Mouse (Mus musculus) olfactory bulb, adult 2 months (tissue): ENCODE measurements around the gene Klhl3. TPM values are rescaled to one million over a fixed set of nuclear protein-coding genes. Genes with fewer than 3 reads are reported as not detected.

Source experiments
- H3K27ac ChIP-seq: fragments of 200-500 bp; 2 replicates; pipeline ENCODE4 v1.5.1; 2012; ENCODE audit warnings: low read depth, low read length; ENCODE audit not compliant: insufficient read depth
- H3K4me1 ChIP-seq: fragments of 200-500 bp; 2 replicates; pipeline ENCODE4 v1.6.1; 2012; ENCODE audit warnings: low read length; ENCODE audit not compliant: control insufficient read depth, insufficient read depth
- H3K4me3 ChIP-seq: fragments of 200-500 bp; 2 replicates; pipeline ENCODE4 v1.5.1; 2012; ENCODE audit warnings: mild to moderate bottlenecking, low read depth, low read length, moderate library complexity; ENCODE audit not compliant: insufficient read depth
- CTCF ChIP-seq: fragments of 200-500 bp; IDR thresholded peaks from 2 replicates; pipeline ENCODE4 v1.5.1; 2012; ENCODE audit warnings: low read depth, mild to moderate bottlenecking, low read length, moderate library complexity; ENCODE audit not compliant: insufficient read depth
- POLR2A ChIP-seq: fragments of 200-500 bp; IDR thresholded peaks from 2 replicates; pipeline ENCODE4 v1.6.1; 2012; ENCODE audit warnings: mild to moderate bottlenecking, low read depth, low read length, moderate library complexity; ENCODE audit not compliant: insufficient read depth
- WGBS: fragments of 180-500 bp; shearing (Covaris S2); methylation state at CpG from one replicate; pipeline ENCODE4 v1.1.7; 2018; 5-methylcytosine and 5-hydroxymethylcytosine counted together
- polyA plus RNA-seq: library from polyadenylated mRNA; stranded (reverse); fragments of >200 nt; gene quantifications from 2 replicates; pipeline ENCODE4 v1.2.4, GENCODE M21; 2012; ENCODE audit warnings: low replicate concordance; ENCODE audit not compliant: missing spikeins, insufficient read depth, insufficient read length

The Klhl3 gene
- polyA plus RNA-seq, 1 experiment, result not detected

GRCm38 (mm10) chr13:58057953-58058870 is 55.2 kb downstream of the Klhl3 start:
- 43% methylated on average over 17 of the region's 17 CpGs for WGBS
- H3K4me1 ChIP-seq, result 0 out of 2 replicates have a peak, but pooled peaks cover 3% of the 10 kb centered on the region
- TF ChIP-seq POLR2A (no peak), CTCF (no peak)
- H3K4me3 ChIP-seq, result no peak overlapping the region
- no peak overlapping the region for H3K27ac ChIP-seq

- Histone ChIP-seq H3K4me3 (no peak overlapping the region), H3K27ac (no peak overlapping the region), H3K4me1 (0 out of 2 replicates have a peak, but pooled peaks cover 3% of the 10 kb centered on the region)
- TF ChIP-seq POLR2A, result no peak
- peak; percentile 28; the same call in 1 of the 2 replicates for TF ChIP-seq CTCF
- 90% methylated on average over 4 of the region's 4 CpGs for WGBS
These were observed 56.8 kb downstream of the Klhl3 start for GRCm38 (mm10) chr13:58056618-58057017.

GRCm38 (mm10) chr13:58053628-58054027 is 59.8 kb downstream of the Klhl3 start:
- 0 out of 2 replicates have a peak, but pooled peaks cover 2% of the 10 kb centered on the region for H3K4me1 ChIP-seq
- no peak for TF ChIP-seq POLR2A
- TF ChIP-seq CTCF, result no peak
- H3K4me3 ChIP-seq, result no peak overlapping the region
- no peak overlapping the region for H3K27ac ChIP-seq
- 75% methylated on average over 4 of the region's 4 CpGs for WGBS

GRCm38 (mm10) chr13:58051654-58052053 is 61.7 kb downstream of the Klhl3 start:
- 88% methylated on average over 10 of the region's 10 CpGs for WGBS
- no peaks in the 10 kb centered on the region for H3K4me1 ChIP-seq
- H3K27ac ChIP-seq, result no peak overlapping the region
- TF ChIP-seq POLR2A, result no peak
- no peak for TF ChIP-seq CTCF
- no peak overlapping the region for H3K4me3 ChIP-seq

GRCm38 (mm10) chr13:58051251-58051650 is 62.1 kb downstream of the Klhl3 start:
- no peak overlapping the region for H3K4me3 ChIP-seq
- no peaks in the 10 kb centered on the region for H3K4me1 ChIP-seq
- 70% methylated on average over 7 of the region's 7 CpGs for WGBS
- TF ChIP-seq POLR2A (no peak), CTCF (no peak)
- no peak overlapping the region for H3K27ac ChIP-seq

GRCm38 (mm10) chr13:58049121-58049520 is 64.3 kb downstream of the Klhl3 start:
- no peak for TF ChIP-seq POLR2A
- Histone ChIP-seq H3K4me3 (no peak overlapping the region), H3K4me1 (no peaks in the 10 kb centered on the region), H3K27ac (no peak overlapping the region)
- whole genome bisulfite sequencing, result 74% methylated on average over 5 of the region's 5 CpGs

- no peak overlapping the region for H3K27ac ChIP-seq
- TF ChIP-seq CTCF, result no peak
- TF ChIP-seq POLR2A, result no peak
- WGBS, result 89% methylated on average over 3 of the region's 3 CpGs
- no peak overlapping the region for H3K4me3 ChIP-seq
- H3K4me1 ChIP-seq, result no peaks in the 10 kb centered on the region
These were observed 65.3 kb downstream of the Klhl3 start for GRCm38 (mm10) chr13:58048076-58048475.

- Histone ChIP-seq H3K27ac (no peak overlapping the region), H3K4me1 (no peaks in the 10 kb centered on the region), H3K4me3 (no peak overlapping the region)
- 90% methylated on average over 7 of the region's 7 CpGs for WGBS
- no peak for TF ChIP-seq CTCF
- TF ChIP-seq POLR2A, result no peak
These were observed 67.2 kb downstream of the Klhl3 start for GRCm38 (mm10) chr13:58046178-58046577.

GRCm38 (mm10) chr13:58045278-58045677 is 68.1 kb downstream of the Klhl3 start:
- no peak overlapping the region for H3K4me3 ChIP-seq
- H3K27ac ChIP-seq, result no peak overlapping the region
- TF ChIP-seq CTCF (no peak), POLR2A (no peak)
- WGBS, result 60% methylated on average over 4 of the region's 4 CpGs
- no peaks in the 10 kb centered on the region for H3K4me1 ChIP-seq
